Mouse (Mus musculus): ENCODE results near the gene Fam19a2.

- TF ChIP-seq CEBPB (IDR thresholded peaks at IDR 0.05; ENCODE audit: insufficient read depth, poor library complexity, severe bottlenecking) (no peak), POLR2A (IDR thresholded peaks at IDR 0.05; ENCODE audit: insufficient read length, low read depth) (no peak), SRF (IDR thresholded peaks at IDR 0.05; ENCODE audit: control insufficient read depth, insufficient read length, low read depth) (no peak), MYOG (IDR thresholded peaks at IDR 0.05; ENCODE audit: control insufficient read depth in 1 of 3, insufficient read depth in 1 of 3, insufficient read length in 2 of 3, low read depth in 2 of 3) (no peak), TCF12 (IDR thresholded peaks at IDR 0.05; ENCODE audit: insufficient read depth, poor library complexity, severe bottlenecking) (no peak), USF1 (IDR thresholded peaks at IDR 0.05; ENCODE audit: low read depth) (no peak), MAX (IDR thresholded peaks at IDR 0.05; ENCODE audit: low read depth) (no peak), TCF3 (IDR thresholded peaks at IDR 0.05; ENCODE audit: insufficient read length, low read depth) (no peak)
These were observed 257.4 kb downstream of the Fam19a2 start for GRCm38 (mm10) chr10:123521203-123521602.

Measured in myocyte (in vitro differentiated cells).